Mouse (Mus musculus): ENCODE results near the gene Pnmal2. TPM values are rescaled to one million over a fixed set of nuclear protein-coding genes. Genes with fewer than 3 reads are reported as not detected.
"Not testable (repeated sequence)": the region's sequence is repeated elsewhere in the genome, so short reads cannot be mapped to it uniquely, and the experiment has no call there.

The Pnmal2 gene
- polyA plus RNA-seq, 1 experiment, result 0.83 TPM

DNA sequence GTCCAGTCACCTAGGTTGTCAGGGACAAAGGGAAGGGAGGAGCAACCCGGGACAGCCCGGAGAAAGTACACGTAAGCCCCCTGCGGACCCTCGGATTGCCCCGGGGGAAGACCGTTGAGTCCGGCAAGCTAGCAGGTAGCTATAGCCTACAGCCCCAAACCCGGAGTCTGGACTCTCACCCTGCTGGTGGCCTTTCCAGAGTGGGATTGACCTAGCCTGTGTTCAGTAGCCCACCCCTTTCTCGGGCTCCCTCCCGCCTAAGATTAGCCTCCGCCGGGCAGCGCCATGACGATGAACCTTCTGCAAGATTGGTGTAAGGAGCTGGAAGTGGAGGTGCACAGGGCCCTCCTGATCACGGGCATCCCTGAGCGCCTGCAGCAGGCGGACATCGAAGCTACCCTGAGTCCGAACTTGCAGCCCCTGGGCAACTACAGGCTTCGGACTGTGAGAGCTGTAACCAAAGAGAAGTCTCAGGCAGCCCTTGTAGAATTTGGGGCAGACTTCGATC lies 380 bp downstream of the Pnmal2 start:
- no peak for DNase-seq (ENCODE audit: low spot score)

DNA sequence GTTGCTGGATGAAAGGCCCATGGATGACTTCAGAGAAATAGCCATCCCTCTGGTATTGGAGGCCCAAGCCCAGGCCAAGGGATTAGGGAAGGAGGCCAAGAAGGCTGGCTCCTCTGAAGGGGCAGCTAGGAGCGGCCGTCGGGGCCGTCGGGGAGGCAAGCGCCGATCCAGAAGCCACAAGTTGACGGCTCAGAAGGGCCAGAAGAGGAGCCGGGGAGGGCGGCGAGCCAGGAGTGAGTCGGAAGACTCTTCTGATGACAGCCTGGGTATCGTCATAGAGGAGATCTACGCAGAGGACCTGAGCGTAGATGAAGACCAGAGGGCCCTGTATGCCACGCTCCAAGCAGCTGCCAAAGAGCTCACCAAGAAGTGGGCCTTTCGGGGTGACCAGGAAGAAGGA lies 937 bp downstream of the Pnmal2 start:
- no peak for DNase-seq (ENCODE audit: low spot score)

DNA sequence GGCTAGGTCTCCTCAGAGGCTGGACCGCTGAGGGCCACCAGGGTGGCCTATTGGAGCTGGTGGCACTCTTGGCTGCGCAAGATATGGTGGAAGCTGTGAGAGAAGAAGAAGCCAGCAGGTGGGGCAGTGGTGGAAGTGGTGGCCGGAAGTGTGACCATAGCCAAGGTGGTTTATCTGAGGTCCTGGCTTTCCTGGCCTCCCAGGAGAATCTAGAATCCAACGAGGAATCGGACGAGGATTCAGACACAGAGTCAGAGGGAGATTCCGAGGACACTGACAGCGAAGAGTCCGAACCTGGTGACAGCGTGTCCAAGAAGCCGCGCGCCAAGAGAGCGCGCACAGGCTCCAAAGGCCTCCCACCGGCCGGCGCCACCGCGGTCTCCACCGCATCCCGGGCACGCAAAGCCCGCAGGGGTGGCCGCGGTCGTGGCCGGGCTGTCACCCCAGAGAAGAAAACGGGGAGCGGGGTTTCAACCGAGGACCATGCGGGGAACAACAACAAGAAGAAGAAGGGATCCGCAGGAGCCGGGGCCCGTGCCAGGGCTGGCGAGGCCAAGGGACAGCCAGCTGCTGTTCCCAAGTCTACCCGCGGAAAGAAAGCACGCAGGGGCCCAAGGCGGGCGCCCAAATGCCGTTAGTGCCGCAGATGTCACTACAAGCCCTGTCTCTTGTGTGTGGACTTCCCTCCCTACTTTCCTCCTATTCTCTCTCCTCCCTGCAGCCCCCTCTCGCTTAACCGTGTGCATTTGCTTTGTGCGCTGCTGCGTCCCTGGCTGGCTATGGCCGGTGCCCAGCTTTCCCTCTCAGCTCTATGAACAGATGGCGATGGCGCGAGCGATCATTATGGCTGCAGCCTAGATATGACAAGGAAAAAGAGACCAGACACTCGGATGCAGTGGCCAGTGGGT lies 2.2 kb downstream of the Pnmal2 start:
- no peak for DNase-seq (ENCODE audit: low spot score)

DNA sequence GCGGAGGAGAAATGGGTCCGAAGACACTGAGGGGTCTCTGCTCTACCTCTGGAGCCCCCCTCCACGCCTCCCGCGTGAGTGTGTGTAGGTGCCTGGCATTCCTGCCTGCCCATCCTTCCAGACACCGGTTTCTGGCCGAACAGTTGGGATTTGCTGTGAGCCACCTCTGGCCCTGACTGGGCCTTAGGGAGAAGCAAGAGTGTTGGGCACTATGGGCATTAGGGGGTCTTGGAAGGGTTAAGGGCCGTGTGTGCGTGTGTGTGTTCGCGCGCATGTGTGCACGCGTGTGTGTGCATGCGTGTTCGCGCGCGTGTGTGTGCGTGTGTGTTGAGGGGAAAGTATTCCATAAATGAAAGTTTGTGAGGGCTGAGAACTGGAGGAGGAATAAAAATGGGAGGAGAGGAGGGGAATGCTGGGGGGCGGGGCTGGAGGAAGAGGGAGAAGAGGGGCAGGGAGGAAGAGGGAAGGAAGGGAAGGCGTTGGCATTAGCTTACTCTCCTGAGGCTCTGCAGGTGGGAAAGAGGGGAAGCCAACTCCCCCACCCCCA lies 2.9 kb downstream of the Pnmal2 start:
- DNase-seq (ENCODE audit: low spot score), result no peak

DNA sequence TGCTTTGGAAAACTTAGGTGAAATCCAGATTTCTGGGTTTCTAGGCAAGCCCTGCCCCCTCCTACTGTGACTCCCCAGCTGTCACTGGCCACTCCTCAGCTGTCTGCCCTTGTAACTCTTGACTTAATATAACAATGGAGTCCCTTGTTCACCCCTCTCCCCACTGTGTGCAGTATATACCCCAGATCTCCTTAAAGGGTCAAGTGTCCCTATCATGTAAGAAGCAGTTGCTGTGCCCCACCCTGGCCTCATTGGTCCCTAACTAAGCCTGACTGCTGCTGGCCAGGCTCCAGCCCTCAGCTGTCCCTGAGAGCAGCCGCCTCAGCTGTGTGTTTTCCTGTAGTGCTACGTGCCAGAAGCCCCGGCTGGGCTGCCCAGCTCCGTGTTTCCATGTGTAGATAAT lies 3.5 kb downstream of the Pnmal2 start:
- no peak for DNase-seq (ENCODE audit: low spot score)

DNA sequence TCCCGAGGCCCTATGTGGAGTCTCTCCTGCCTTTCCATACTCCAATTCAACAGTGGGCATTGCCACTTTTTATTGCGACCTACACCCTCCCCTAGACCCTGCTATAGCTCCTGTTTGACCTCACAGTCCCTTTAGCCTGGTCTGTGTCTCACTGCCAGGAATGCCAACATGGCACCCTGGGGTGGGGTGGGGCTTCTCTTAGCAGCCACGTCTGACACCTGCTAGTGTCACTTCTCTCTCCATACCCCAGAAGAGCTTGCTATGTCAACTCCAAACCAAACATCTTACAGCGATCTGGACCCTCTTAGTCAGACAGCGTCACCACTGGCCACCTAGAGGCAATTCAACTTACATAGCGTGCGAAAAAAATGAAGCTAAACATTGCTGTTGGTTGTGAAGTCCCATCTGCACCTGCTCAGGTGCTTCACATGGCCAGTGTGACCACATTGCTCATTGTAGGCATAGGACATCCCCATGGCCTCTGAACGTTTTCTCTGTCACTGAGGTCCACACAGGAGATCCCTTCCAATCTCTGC lies 4.5 kb downstream of the Pnmal2 start:
- DNase-seq (ENCODE audit: low spot score), result no peak

DNA sequence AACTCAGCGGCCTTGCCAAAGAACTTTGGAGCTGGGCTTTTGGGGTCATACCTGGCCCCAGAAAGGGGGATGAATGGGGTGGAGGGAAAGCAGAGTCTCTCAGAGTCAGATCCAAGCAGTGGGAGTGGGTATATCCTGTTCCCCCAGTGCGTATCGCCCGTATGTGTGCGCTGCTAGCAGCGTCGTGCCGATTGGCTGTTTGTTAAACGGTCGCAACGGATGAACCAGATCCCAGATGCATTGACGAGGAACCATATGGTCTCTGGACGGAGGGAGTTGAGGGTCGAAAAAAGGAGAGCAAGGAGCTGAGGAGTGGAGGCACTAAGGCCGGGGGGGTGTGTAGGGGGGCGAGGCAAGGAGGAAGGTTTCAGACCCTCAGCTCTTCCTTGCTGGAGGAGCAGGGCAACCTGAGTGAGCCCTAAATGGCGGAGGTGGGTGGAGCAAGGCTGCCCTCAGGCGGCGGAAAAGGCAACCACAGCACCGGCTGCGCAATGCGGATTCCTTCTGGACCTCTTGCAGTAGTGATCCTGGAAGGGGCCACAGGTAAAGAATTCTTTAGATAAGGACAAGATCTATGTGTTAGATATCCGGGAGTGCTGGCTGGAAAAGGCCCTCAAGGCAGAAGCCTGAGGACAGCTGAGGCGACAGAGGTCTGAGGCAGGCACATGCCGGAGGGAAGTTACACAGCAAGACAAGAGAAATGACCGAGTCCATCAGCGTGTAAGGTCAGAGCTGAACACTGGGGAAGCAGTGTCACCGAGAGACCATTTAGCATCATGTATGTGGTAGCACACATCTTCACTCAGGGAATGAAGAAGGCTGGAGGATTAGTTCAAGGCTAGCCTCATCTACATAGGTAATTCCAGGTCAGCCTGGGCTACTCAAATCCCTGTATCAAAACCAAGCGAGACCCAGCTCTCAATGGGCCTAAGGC lies 5.7 kb downstream of the Pnmal2 start:
- DNase-seq (ENCODE audit: low spot score), result peak; percentile 61

DNA sequence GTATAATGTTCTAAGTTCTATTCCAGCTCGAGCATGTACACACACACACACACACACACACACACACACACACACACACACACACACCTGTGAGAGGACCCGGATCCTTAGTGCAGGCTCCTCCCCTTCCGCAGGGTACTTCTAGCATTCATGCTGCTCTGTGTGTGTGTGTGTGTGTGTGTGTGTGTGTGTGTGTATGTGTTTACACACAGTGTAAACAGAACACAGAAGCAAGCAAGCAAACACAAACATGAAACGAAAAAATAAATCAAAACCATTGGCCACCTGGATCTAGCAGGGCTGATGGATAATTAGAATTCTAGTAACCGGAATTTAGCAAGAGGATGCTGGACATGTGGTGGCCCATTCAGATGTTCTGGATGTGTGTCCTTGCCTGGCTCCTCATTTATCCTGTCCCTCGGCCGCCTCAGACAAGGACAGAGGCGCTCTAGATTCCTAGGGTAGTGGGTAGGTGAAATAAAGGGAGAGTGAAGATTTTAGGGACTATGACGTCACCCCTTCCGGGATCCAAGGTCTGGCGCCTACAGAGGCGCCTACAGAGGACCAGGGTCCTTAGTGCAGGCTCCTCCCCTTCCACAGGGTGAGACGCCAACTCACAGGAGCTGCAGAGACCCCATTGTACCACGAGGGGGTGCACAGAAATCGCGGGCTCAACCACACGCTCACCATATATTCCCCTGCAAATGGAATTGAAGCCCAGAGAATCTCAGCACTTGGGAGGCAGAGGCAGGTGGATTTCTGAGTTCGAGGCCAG lies 6.6 kb downstream of the Pnmal2 start:
- DNase-seq (ENCODE audit: low spot score), result peak; percentile 39

DNA sequence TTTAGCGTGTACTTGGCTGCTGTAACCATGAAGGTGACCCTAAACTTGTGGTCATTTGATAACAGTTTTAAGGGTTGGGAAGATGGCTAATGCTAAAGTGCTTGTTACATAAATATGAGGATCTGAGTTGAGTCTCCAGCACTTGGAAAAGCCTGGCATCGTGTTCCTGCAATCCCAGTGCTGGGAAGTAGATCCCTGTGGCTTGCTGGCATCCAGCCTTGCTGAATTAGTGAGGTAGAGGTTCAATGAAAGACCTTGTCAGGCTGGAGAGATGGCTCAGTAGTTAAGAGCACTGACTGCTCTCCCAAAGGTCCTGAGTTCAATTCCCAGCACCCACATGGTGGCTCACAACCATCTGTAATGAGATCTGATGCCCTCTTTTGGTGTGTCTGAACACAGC lies 9.3 kb downstream of the Pnmal2 start:
- DNase-seq (ENCODE audit: low spot score), result not testable (repeated sequence)

DNA sequence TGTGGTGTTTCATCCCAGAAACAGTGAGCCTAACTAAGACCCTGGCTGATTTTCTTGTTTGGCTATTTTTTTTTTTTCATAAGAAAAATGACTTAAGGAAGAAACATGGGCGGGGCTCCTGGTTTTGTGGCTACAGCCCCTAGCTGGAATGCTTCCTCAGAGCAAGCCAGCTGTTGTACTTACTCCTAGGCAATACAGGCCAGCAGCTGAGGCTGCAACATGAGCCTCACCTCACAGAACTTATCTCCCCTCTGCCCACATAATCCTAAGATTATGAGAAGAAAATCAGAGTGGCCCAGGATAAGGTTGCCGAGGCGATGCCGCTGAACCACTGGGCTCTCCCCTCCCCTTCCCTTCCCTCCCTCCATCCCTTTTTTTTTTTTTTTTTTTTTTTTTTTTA lies 11.2 kb downstream of the Pnmal2 start:
- no peak for DNase-seq (ENCODE audit: low spot score)

DNA sequence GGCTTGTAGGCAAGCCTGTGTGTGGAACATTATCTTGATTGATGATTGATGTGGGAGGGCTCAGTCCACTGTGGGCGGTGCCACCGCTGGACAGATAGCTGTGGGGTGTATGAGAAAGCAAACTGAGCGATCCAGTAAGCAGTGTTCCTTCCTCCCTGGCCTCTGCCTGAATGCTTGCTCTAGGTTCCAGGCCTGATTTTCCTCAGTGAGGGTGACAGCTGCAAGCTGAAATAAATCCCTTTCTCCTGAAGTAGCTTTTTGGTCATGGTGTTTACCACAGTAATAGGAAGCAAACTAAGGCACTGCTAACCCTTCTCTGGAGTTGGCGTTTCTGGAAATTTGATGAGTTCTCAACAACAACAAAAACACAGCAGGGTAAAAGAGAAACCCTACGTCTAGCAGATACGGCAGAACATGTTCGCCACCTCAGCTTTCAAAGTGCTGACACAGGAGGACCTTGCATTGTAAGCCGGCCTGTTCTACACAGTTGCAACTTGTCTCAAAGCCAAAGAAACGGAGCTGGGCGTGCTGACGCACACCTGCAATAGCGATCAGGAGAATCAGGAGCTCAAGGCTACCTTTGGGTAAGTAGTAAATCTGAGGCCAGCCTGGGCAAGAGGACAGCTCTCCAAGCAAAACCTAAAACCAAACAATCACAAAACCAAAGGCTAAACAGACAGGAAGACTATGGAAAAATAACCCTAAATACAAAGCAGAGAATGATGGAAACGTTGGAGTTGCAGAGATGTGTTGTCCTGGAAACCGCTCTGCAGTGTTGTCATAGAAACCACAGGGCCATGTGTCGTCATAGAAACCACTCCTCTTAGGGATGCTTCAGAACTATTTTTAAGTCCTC lies 12.2 kb downstream of the Pnmal2 start:
- no peak for DNase-seq (ENCODE audit: low spot score)

DNA sequence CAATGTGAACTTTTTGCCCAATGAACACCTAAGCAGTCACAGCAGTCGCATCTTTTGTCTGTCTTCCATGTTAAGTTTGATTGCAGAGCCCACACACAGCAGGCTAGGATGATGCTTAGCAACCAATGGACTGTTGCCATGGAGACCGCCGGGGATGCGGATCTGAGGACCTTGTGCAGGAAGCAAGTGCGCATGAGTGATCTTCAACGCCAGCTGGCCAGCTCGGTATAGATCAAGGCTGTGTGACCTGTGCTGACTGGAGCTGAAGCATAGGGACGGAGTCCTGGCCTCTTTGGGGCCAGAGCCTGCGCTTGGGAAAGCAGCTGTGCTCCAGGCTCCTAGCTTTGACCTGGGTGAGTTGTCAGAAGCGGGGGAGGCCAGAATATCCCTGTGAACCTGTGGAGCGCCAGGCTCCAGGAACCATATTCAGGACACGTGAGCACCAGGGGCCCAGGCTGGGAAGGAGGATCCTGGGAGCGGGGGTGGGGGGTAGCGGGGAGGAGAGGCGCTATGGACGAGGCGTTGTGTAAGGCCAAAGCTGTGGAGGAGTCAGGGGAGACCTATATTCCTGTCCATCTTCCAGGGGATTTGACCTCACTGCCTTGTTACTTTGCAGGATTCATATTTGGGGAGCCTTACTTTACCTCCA lies 15.2 kb downstream of the Pnmal2 start, which contains the start of gene Pnmal1:
Gene Pnmal1, plus strand, starts transcription at position 141 of the 649 bp plus-strand sequence.
- no peak for DNase-seq (ENCODE audit: low spot score)

DNA sequence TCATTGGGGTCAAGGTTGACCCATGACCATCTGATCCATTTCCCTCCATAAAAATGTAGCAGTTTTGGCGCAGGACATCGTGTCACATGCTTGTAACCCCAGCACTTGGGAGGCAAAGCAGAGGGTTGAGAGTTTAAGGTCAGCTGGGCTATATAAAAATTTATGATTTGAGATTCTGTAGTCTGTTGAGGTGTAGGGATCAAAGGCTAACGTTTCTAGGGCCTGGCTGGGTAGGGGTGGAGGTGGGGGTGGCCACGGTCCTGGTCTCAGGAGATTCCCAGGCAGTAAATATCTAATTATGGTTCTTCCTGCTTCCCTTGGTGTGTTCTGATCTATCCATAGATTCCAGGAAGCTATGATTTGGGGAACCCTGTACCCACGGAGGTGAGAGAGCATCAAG lies 17.2 kb downstream of the Pnmal2 start:
- DNase-seq (ENCODE audit: low spot score), result no peak

DNA sequence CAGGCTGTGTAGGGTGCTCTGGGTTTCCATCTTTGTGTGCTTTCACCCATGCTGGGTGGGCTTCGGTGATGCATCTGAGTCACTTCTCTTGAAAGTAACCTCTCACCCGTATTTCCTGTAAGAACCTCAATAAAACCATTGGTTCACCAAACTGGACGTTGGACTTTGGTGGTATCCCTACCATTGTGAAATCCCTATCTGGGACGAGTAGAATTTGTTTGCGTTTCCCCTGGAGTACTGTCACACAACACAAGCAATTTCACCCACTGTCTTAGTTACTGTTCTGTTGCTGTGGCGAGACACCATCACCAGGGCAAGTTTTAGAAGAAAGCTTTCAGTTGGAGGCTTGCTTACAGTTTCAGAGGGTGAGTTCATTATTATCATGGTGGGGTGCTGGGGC lies 23.9 kb downstream of the Pnmal2 start:
- no peak for DNase-seq (ENCODE audit: low spot score)

DNA sequence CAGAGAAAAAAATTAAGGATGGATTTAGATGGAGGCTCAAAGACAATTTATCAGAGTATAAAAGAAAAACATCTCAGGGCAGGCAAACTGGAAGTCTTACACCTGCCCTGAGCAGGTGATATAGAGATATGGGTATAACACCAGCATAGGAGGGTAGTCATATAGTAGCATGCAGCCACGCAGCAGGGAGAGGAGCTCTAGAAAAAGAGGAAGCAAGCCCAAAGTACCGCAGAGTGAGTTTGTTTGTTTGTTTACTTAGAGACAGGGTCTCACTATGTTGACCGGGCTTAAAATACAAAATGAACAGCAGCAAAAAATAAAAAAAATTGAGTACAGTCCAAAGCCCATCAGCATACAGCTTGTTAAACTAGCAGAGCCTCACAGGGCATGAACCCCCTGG lies 26.7 kb downstream of the Pnmal2 start:
- DNase-seq (ENCODE audit: low spot score), result no peak

DNA sequence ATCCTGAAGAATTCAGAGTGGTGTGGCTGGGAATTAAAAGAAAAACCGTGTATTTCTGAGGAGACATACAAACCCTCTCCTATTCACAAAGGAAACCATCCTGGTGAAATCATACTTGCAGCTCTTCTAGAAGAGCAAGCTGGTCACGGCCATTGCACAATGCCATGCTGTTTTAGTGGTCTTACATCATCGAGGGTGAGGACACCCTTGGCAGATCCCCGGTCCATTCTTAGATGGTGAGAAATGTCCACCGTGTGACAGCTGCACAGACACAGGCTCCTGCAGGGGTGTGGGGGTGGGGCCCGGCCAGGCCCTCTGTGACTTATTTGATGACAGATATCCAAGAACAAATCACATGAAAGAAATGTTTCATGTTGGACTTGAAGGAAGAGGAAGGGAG lies 29.5 kb downstream of the Pnmal2 start:
- DNase-seq (ENCODE audit: low spot score), result no peak

DNA sequence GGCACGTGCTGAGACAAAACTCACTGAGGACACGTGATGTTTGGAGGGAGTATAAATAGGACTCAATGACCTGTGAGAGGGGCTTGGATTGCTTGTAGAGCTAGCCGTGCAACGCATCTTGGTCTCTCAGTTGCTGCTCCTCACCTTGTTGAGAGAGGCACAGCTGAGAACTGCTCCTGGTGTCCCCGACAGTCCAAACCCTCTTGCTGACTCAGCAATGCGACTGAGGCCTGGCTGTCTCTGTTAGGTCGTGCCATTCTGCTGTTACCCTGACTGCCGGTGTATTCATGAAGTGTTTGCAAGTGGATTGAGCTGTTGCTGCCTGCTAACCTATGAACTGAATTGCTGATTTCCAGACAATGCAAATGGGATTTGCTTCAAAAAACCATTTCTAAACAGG lies 31.8 kb downstream of the Pnmal2 start:
- no peak for DNase-seq (ENCODE audit: low spot score)

DNA sequence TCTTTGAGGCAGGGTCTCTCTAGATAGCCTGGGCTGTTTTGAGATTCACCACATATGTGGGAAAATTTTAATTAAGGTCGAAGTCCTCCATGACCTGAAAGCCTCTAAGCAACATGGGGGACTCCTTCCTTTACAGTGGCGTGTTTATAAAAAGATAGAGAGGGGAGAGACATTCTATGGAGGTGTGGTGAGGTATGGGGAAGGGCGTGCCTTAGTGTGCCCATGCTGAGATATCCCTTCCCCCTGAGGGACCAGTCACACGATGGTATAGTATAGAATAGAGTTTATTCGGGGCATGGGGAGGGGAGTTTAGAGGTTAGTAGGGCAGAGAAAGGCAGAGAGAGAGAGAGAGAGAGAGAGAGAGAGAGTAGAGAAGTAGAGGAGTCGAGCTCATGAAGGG lies 33.7 kb downstream of the Pnmal2 start:
- no peak for DNase-seq (ENCODE audit: low spot score)

DNA sequence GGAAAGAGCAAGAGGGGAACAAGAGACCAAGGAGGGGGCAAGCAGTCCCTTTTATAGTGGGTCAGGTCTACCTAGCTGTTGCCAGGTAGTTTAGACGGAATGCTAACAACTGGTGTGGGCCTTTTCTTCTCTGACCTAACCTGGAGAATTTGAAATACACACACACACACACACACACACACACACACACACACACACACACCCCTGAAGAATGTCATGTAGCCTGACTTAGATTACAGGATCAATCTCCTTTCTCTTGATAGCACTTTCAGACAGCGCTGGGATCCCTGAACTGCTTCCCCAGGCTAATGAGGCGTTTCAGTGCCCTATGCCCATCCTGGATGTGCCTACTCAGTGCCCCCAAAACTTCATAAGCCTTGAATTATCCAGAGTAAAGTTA lies 34.1 kb downstream of the Pnmal2 start:
- no peak for DNase-seq (ENCODE audit: low spot score)

DNA sequence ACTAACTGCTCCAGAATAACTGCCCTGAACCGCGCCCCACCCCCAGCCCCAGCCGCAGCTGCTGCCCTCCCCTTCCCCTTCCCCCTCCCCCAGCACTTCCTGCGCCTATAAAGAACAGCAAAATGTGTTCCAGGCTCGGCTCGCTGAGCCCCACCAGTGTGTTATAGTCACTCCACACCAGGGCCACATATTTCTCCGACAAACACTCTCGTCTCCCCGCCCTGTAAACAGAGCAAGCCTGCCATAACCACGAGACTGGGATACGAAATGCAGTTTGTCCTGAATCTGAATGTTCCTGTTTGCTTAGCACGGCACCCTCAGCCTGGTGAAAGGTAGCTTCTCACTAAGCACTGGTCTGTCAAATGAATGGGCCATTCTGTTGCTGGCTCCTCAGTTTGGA lies 35.9 kb downstream of the Pnmal2 start:
- no peak for DNase-seq (ENCODE audit: low spot score)

All from urinary bladder, adult 2 months (tissue).